Mouse (Mus musculus): ENCODE data around the gene Dusp23. TPM values are rescaled to one million over a fixed set of nuclear protein-coding genes. Genes with fewer than 3 reads are reported as not detected.
A peak's percentile ranks its signal among the peaks of the same experiment; 100 is the strongest.

Gene Dusp23
- polyA plus RNA-seq, 2 experiments: 11.3 to 13.5 TPM

- no peak for ATAC-seq (ENCODE audit: low FRiP score, low read depth)
- H3K9ac ChIP-seq (ENCODE audit: low read depth, low read length, severe bottlenecking): no peak overlapping the region
- no peak overlapping the region for H3K27ac ChIP-seq (replicated peaks; ENCODE audit: low read depth, low read length)
- H3K4me2 ChIP-seq (replicated peaks; ENCODE audit: low read depth, low read length, severe bottlenecking): no peak overlapping the region
- 87% methylated on average over 5 of the region's 5 CpGs for WGBS
- TF ChIP-seq POLR2A (IDR thresholded peaks at IDR 0.05; ENCODE audit: borderline replicate concordance, extremely low read depth, insufficient read depth, insufficient read length): no peak
- H3K9me3 ChIP-seq (ENCODE audit: control insufficient read depth, low read length): no peaks in the 10 kb centered on the region
- no peaks in the 10 kb centered on the region for H3K36me3 ChIP-seq (ENCODE audit: control insufficient read depth, insufficient read depth, low read length)
- H3K4me3 ChIP-seq (replicated peaks; ENCODE audit: low read length): no peak overlapping the region
- no peaks in the 10 kb centered on the region for H3K27me3 ChIP-seq (ENCODE audit: control insufficient read depth, insufficient read depth, low read length)
- no peaks in the 10 kb centered on the region for H3K4me1 ChIP-seq (ENCODE audit: control insufficient read depth, insufficient read depth, low read length)
- no peak for DNase-seq (ENCODE audit: low spot score)
These were observed 3.5 kb upstream of the Dusp23 start for GRCm38 (mm10) chr1:172636266-172636665.

- Histone ChIP-seq H3K27ac (replicated peaks; ENCODE audit: low read depth, low read length) (no peak overlapping the region), H3K27me3 (ENCODE audit: control insufficient read depth, insufficient read depth, low read length) (no peaks in the 10 kb centered on the region)
- ATAC-seq (ENCODE audit: low FRiP score, low read depth): no peak
These were observed 2.5 kb upstream of the Dusp23 start for GRCm38 (mm10) chr1:172635258-172635657.

GRCm38 (mm10) chr1:172634136-172634535, 1.4 kb upstream of the Dusp23 start:
- H3K4me1 ChIP-seq (ENCODE audit: control insufficient read depth, insufficient read depth, low read length): 0 out of 2 replicates have a peak, but pooled peaks cover 3% of the 10 kb centered on the region
- TF ChIP-seq POLR2A (IDR thresholded peaks at IDR 0.05; ENCODE audit: borderline replicate concordance, extremely low read depth, insufficient read depth, insufficient read length): no peak
- no peaks in the 10 kb centered on the region for H3K36me3 ChIP-seq (ENCODE audit: control insufficient read depth, insufficient read depth, low read length)
- H3K4me3 ChIP-seq (replicated peaks; ENCODE audit: low read length): no peak overlapping the region
- no peak overlapping the region for H3K27ac ChIP-seq (replicated peaks; ENCODE audit: low read depth, low read length)
- DNase-seq (ENCODE audit: low spot score) (no peak), ATAC-seq (ENCODE audit: low FRiP score, low read depth) (no peak)
- WGBS: 90% methylated on average over 2 of the region's 2 CpGs
- no peaks in the 10 kb centered on the region for H3K9me3 ChIP-seq (ENCODE audit: control insufficient read depth, low read length)
- no peak overlapping the region for H3K4me2 ChIP-seq (replicated peaks; ENCODE audit: low read depth, low read length, severe bottlenecking)
- H3K9ac ChIP-seq (ENCODE audit: low read depth, low read length, severe bottlenecking): no peak overlapping the region
- no peaks in the 10 kb centered on the region for H3K27me3 ChIP-seq (ENCODE audit: control insufficient read depth, insufficient read depth, low read length)

More at GRCm38 (mm10) chr1:172635258-172635657, 2.5 kb upstream of the Dusp23 start:
- Histone ChIP-seq H3K36me3 (ENCODE audit: control insufficient read depth, insufficient read depth, low read length) (no peaks in the 10 kb centered on the region), H3K4me1 (ENCODE audit: control insufficient read depth, insufficient read depth, low read length) (no peaks in the 10 kb centered on the region), H3K4me3 (replicated peaks; ENCODE audit: low read length) (no peak overlapping the region), H3K9me3 (ENCODE audit: control insufficient read depth, low read length) (no peaks in the 10 kb centered on the region), H3K4me2 (replicated peaks; ENCODE audit: low read depth, low read length, severe bottlenecking) (no peak overlapping the region), H3K9ac (ENCODE audit: low read depth, low read length, severe bottlenecking) (no peak overlapping the region)
- TF ChIP-seq POLR2A (IDR thresholded peaks at IDR 0.05; ENCODE audit: borderline replicate concordance, extremely low read depth, insufficient read depth, insufficient read length): no peak
- DNase-seq (ENCODE audit: low spot score): no peak
- WGBS: 49% methylated on average over 4 of the region's 4 CpGs

- no peak for TF ChIP-seq POLR2A (IDR thresholded peaks at IDR 0.05; ENCODE audit: borderline replicate concordance, extremely low read depth, insufficient read depth, insufficient read length)
- 0 out of 2 replicates have a peak, but pooled peaks cover 3% of the 10 kb centered on the region for H3K4me1 ChIP-seq (ENCODE audit: control insufficient read depth, insufficient read depth, low read length)
- H3K27me3 ChIP-seq (ENCODE audit: control insufficient read depth, insufficient read depth, low read length): no peaks in the 10 kb centered on the region
- ATAC-seq (ENCODE audit: low FRiP score, low read depth) (no peak), DNase-seq (ENCODE audit: low spot score) (no peak)
- no peaks in the 10 kb centered on the region for H3K9me3 ChIP-seq (ENCODE audit: control insufficient read depth, low read length)
- peak overlapping the region; percentile 73 for H3K4me2 ChIP-seq (replicated peaks; ENCODE audit: low read depth, low read length, severe bottlenecking)
- H3K36me3 ChIP-seq (ENCODE audit: control insufficient read depth, insufficient read depth, low read length): no peaks in the 10 kb centered on the region
- no peak overlapping the region for H3K4me3 ChIP-seq (replicated peaks; ENCODE audit: low read length)
- no peak overlapping the region for H3K27ac ChIP-seq (replicated peaks; ENCODE audit: low read depth, low read length)
- WGBS: 91% methylated on average over 5 of the region's 5 CpGs
- H3K9ac ChIP-seq (ENCODE audit: low read depth, low read length, severe bottlenecking): no peak overlapping the region
These were observed 1.0 kb downstream of the Dusp23 start for GRCm38 (mm10) chr1:172631721-172632120.

GRCm38 (mm10) chr1:172629831-172630230, 2.9 kb downstream of the Dusp23 start:
- H3K27me3 ChIP-seq (ENCODE audit: control insufficient read depth, insufficient read depth, low read length): no peaks in the 10 kb centered on the region
- no peak overlapping the region for H3K4me2 ChIP-seq (replicated peaks; ENCODE audit: low read depth, low read length, severe bottlenecking)
- H3K9ac ChIP-seq (ENCODE audit: low read depth, low read length, severe bottlenecking): no peak overlapping the region
- H3K9me3 ChIP-seq (ENCODE audit: control insufficient read depth, low read length): no peaks in the 10 kb centered on the region
- no peaks in the 10 kb centered on the region for H3K36me3 ChIP-seq (ENCODE audit: control insufficient read depth, insufficient read depth, low read length)
- 40% methylated on average over 7 of the region's 7 CpGs for WGBS
- H3K4me3 ChIP-seq (replicated peaks; ENCODE audit: low read length): no peak overlapping the region
- ATAC-seq (ENCODE audit: low FRiP score, low read depth) (no peak), DNase-seq (ENCODE audit: low spot score) (no peak)
- no peak for TF ChIP-seq POLR2A (IDR thresholded peaks at IDR 0.05; ENCODE audit: borderline replicate concordance, extremely low read depth, insufficient read depth, insufficient read length)
- no peak overlapping the region for H3K27ac ChIP-seq (replicated peaks; ENCODE audit: low read depth, low read length)
- 0 out of 2 replicates have a peak, but pooled peaks cover 3% of the 10 kb centered on the region for H3K4me1 ChIP-seq (ENCODE audit: control insufficient read depth, insufficient read depth, low read length)

GRCm38 (mm10) chr1:172626306-172626705, 6.5 kb downstream of the Dusp23 start:
- no peak overlapping the region for H3K4me2 ChIP-seq (replicated peaks; ENCODE audit: low read depth, low read length, severe bottlenecking)
- no peak overlapping the region for H3K9ac ChIP-seq (ENCODE audit: low read depth, low read length, severe bottlenecking)
- no peaks in the 10 kb centered on the region for H3K27me3 ChIP-seq (ENCODE audit: control insufficient read depth, insufficient read depth, low read length)
- no peaks in the 10 kb centered on the region for H3K9me3 ChIP-seq (ENCODE audit: control insufficient read depth, low read length)
- WGBS: 98% methylated on average over 3 of the region's 3 CpGs
- ATAC-seq (ENCODE audit: low FRiP score, low read depth) (no peak), DNase-seq (ENCODE audit: low spot score) (no peak)
- no peak overlapping the region for H3K27ac ChIP-seq (replicated peaks; ENCODE audit: low read depth, low read length)
- H3K4me1 ChIP-seq (ENCODE audit: control insufficient read depth, insufficient read depth, low read length): 0 out of 2 replicates have a peak, but pooled peaks cover 3% of the 10 kb centered on the region
- H3K36me3 ChIP-seq (ENCODE audit: control insufficient read depth, insufficient read depth, low read length): no peaks in the 10 kb centered on the region
- TF ChIP-seq POLR2A (IDR thresholded peaks at IDR 0.05; ENCODE audit: borderline replicate concordance, extremely low read depth, insufficient read depth, insufficient read length): no peak
- no peak overlapping the region for H3K4me3 ChIP-seq (replicated peaks; ENCODE audit: low read length)
